Mouse (Mus musculus) ovary, postnatal 14 days (tissue): ENCODE data around the gene Mst1.
A peak's percentile ranks its signal among the peaks of the same experiment; 100 is the strongest.

Experiments used
- DNase-seq: peaks from one replicate; pipeline ENCODE4 v3.0.0; 2022; ENCODE audit warnings: low spot score

Mst1 gene

DNA sequence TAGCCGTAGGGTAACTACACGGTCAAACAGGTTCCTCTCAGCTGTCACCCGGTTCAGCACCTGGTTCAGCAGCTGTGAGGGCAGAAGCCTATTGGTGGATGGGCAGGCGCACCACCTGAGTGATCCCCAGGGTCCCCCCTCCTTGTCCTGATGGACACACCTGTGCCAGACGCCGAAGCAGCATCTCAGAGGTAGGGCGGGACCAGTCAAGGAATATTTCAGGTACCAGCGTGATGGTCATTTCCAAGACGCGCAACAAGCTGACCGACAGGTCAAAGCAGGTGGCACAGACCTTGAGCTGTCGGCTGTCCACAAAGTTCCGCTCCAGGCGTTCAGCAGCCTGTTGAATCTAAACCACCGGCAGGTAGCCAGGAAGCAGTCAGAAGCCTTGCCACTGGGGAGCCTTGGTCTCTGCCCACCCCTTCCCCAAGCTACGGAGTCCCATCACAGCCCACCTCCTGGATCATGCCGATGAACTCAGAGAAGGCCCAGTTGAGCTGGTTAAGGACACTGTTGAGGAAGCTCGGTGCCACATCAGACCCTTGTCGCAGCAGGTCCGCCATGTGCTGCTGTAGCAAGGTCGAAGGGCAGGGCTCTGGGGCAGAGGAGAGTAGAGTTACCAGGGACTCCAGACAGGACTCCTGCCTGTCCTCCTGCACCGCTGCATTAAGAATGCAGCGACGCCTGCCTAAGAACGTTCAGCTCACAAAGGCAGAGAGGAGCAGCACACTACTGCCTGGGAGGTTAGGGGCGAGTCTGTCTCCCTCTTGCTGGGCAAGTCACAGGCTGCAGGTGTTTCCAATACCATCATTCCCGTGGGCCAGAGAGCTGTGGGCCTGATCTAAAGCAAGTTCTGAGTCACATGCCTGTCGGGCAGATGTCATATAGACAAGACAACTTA is 23.6 kb upstream of the Mst1 start:
- no peak for DNase-seq

DNA sequence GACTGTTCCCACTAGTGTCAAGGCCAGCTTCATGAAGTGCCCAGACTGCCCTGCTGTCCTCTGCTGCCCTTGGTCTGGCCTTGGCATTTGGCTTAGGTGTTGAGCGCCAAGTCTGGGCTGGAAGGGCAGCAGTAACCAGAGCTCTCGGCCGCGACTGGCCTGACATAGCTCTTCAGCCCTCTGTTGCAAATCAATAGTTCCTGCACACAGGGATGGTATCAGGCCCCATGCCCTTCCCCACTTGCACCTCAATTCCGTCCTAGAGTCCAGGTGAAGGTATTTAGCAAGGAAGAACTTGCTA is 23.0 kb upstream of the Mst1 start:
- no peak for DNase-seq

DNA sequence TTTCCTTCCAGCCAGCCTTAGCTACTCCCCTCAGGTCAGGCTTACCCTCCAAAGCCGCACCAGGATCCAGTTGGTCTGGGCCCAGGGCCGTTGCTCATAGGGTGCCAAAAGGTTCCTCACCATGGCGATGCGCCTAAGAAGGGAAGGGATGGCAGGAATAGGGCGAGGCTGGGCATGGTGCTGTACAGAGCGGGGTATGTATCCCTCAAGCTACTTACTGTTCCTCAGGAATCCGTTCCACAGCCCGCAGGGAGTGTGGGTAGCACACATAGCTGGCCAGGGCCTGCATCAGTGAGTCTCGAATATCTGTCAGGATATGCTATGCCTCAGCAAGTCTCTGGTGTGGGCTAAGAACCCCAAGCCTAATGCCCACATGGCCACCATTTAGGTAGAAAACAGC is 21.9 kb upstream of the Mst1 start:
- no peak for DNase-seq

DNA sequence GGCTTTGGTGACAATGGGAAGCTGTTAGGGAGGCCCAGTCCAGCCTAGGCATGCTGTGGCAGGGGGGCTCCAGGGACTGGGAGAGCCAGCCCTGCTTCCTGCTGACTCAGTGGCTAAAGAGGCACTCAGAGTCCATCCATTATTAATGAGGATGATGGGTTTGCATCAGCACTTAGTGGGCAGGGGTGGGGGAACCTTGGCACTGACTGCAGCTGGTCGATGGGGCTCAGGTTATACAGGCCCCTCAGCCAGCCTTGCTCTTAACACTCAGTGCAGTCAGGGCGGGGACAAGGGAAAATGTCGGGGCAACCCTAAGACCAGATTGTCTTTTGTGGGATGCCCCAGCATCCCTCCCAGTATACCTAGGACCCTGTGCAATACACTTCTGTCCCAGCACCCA is 18.1 kb upstream of the Mst1 start:
- DNase-seq: no peak

DNA sequence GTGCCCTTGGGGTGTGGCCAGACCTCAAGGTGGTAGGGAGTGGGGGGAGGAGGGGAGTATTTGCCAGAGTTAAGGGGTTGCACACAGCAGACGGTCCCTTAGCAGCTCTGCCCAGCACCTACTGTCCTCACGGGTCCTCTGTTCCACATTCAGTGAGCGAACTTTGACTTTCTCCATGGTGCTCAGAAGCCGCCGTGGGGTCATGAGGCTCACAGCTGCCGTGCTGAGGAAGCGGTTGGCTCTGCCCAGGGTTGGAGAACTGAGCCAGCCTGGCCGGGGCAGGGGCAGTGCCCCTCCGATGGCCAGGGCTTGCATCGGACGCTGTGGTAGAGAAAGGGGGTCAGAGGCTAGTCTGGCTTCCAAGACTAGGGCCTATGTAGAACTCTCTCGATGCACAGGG is 16.9 kb upstream of the Mst1 start:
- DNase-seq: no peak

DNA sequence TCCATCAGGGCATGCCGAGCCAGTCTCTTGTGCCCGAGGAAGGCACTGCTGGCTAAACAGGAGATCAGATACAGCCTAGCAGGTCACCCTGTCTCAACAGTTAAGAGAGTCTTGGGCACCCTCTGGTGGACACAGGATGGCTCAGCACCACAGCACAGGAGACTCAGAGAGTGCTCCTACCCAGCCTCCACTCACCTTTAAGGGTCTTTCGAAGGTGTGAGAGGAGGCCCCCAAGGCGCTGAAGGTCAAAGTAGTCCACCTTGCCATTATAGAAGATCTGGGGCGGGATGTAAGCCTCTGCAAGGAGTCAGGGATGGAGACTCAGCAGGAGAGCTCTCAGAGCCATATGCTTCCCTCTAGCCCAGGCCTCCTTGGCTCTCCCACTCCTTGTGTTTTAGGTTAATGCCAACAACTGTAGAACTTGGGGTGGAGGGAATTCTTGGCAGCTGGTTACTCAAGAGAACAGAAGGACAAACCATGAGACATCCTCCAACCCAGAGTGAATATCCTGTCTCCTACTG is 14.7 kb upstream of the Mst1 start:
- no peak for DNase-seq

DNA sequence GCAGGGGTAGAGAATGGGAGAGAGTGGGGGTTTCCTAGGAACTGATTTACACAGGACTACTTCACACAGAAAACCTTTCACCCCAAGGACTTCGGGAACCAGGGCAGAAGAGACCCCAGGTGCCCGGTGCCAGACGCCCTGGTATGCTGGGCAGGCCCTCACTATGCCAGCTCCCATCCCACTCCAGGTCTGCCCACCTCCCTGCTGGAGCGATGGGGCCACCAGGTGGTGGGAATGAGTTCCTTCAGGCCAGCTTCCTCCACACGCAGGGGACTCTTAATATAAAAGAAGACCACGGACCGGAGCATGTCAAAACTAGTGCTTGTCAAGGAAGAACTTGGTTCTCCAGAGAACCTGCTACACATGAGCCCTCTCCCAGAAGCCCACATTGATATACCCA is 13.0 kb upstream of the Mst1 start:
- DNase-seq: no peak

DNA sequence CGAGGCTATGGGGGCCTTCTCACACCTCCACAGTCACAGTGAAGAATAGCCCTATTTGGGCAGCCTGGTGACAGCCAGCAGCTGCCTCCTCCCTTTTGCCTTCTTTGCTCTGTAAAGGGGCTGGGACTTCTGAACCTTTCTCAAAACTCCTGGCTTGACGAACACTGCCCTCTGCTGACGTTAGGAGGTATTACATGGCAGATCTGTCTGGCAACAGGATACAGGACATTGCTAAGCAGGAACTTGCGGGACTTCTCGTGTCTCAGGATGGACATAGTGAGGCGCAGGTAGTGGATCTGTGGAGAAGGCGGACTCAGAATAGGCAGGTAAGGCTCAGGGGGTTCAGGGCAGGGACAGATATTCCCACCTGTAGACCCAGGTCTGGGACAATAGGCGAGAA is 12.3 kb upstream of the Mst1 start:
- peak; percentile 79 for DNase-seq

DNA sequence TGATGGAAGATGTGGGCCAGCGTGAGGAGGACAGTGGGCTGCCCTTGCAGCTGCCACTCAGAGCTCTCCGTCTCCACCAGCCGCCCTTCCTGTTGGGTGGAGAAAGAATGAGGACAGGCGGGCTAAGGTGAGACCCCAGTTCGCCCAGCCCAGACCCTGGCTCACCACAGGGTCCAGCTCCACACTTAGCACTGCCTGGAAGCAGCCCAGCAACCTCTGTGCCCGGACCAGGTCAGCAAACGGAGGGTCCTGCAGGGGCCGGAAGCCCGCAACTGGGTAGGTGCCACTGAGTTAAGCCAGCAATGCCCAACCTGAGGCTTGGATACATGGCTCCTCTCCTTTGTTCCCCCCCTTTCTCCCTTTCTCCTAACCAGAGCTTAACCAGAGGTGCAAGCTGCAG is 11.2 kb upstream of the Mst1 start:
- no peak for DNase-seq

DNA sequence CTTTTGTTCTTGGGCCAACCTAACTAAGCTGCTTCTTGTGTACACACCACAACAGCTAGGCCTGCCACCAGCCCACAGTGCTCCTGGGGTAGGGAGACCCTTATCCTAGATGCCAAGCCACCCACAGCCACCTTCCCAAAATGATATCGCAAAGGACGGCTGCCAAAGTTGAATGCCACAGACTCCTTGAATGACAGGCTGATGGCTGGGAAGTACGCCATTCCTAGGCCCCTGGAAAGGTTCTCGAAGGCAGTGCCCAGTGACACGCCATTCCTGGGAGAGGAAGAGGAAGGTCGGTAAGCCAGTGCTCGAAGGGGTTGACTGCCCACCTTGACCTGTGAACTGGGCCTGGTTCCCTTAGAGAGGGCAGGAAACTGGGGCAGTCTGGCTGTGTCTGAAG is 10.7 kb upstream of the Mst1 start:
- no peak for DNase-seq

DNA sequence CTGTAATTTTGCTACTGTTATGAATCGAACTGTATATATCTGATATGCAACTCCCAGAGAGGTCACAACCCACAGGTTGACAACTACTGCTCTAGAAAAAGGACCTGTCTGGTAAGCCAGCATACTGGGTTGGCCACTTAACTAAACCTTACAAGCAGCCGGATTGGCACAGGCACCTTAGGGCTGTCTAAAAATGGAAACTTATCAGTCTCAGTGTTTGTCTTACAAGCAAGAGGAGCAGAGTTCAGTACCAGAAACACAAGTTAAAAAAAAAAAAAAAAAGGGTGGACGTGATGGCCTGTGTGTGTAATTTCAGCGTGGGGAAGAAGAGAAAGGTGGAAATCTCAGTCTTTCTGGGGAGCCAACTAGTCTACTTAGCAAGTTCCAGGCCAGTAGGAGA is 8.4 kb upstream of the Mst1 start:
- no peak for DNase-seq

DNA sequence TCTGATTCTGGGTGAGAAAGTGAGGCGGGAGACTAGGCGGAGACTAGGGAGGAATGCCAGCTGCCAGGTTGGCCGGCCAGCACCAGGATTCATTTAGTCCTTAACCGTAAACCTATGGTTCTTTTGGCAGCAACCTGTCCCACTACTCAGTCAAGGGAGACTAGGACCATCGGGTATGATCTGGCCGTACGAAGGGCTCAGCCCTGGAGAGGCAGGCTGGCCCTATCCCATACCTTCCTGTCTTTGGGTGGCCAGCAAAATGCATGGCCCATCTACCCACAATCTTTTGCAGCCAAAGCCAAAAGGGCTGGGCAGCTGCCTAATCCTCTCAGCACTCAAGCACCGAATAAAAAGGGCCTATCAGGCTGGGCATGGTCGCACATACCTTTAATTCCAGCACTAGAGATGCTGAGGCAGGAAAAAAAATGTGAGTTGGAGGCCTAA is 7.7 kb upstream of the Mst1 start:
- DNase-seq: no peak

DNA sequence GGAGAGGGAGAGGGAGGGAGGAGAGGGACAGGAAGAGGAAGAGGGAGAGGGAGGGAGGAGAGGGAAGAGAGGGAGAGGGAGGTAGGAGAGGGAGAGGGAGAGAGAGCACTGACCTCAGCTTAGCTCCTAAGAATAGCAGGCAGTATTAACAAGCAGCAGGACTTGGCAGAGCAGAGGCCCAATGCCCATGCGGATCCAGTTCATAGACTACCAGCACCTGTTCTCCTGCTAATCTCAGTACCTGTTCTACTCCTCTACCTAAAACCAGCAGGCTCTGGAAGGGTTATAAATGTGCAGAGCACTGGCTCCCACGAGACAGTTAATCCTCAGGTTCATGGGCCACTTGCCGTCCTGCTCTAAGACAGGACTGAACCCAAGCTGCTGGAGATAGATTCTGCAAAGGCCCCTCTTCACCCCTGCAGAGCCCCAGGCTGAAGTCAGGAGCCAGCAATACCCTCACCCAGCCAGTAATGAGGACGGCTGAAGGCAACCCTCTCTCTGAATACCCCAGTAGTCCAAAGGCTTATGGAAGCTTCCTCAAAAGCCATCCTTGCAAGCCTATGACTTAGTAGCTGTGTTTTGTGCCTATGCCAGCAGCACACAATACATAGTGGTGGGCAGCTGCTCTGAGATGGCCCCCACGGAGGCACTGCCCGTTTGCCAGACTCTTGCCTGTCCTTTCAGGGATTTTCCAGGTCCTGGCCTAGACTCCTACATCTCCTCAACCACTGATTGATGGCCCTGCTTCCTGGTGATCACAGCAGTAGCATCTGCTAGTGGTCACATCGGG is 6.9 kb upstream of the Mst1 start:
- DNase-seq: no peak

DNA sequence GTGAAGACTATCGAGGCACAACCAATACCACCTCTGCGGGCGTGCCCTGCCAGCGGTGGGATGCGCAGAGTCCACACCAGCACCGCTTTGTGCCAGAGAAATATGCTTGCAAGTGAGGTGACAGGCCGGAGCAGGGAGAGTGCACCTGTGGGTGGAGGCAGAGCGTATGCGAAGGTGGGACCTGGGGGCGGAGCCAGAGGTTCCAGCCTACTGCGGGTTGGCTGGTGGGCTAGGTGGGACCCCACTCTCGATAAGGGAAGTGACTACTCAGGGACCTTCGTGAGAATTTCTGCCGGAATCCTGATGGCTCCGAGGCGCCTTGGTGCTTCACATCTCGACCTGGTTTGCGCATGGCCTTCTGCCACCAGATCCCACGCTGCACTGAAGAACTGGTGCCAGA is 2.3 kb downstream of the Mst1 start:
- DNase-seq: no peak

DNA sequence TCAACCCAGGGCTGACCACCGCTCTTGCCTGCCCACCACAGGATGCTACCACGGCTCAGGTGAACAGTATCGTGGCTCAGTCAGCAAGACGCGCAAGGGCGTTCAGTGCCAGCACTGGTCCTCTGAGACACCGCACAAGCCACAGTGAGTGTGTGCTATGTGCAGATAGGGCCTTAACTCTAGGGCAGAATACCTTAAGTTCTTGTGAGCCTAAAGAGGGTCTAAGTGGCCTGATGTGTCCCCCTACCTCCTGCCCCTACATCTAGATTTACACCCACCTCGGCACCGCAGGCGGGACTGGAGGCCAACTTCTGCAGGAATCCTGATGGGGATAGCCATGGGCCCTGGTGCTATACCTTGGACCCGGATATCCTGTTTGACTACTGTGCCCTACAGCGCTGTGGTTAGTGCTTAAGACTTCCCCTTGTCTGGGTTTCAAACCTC is 2.8 kb downstream of the Mst1 start, which contains the start of gene Rnf123:
Rnf123 (minus strand) TSS at position 359 of the 444 bp plus-strand sequence.
- DNase-seq: no peak

DNA sequence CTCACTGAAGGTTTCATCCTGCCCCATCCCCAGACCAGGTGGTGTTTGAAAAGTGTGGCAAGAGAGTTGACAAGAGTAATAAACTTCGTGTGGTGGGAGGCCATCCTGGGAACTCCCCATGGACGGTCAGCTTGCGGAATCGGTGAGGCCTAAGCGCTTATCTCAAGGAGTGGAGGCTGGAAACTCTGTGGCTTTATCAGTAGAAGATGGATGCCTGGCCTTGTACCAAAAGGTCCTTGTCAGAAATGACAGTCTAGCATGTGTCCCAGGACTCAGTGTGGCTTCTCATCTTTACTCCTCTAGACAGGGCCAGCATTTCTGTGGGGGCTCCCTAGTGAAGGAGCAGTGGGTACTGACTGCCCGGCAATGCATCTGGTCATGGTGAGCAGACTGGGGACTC is 3.3 kb downstream of the Mst1 start:
- DNase-seq: no peak

DNA sequence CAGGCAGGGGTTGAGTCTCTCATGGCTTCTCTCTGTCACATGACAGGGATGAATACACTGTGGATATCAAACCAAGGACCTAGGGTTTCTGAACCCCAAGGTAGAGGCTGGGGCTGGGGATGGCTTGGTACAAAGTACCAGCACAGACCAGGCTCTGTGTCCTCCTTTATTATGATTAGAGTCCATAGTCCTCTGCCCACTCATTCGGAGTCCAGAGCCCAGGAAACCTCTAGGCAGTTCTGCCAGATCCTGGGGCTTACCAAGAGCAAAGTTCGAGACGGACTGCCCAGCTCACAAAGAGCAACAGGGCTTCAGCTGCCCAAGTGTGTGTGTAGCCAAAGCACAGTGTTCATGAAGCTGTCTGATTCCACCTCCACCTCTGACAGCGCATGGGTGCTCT is 5.0 kb downstream of the Mst1 start:
- DNase-seq: no peak

DNA sequence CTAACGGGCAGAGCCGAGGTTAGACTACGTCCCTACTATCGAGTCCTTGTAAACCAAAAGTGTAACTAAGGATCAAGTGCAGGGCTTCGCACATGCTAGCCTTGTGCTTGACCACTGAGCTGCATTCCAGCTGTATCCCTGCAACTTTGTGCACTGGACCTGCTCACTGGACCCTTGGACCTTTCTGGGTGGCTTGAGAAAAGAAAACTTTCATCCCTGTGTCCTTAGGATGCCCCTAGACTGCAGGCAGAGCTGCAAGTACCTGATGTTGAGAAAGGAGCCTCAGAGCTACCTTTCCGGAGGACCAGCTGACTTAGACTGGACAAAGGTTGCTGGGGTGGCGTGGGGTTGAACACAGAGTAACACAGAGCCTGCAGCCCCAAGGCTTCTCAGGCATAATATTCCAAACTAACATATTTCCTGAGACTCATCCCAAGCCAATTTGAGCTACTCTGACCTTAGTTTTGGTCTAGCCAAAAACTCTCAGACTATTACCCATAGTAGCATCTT is 10.4 kb downstream of the Mst1 start:
- DNase-seq: no peak

DNA sequence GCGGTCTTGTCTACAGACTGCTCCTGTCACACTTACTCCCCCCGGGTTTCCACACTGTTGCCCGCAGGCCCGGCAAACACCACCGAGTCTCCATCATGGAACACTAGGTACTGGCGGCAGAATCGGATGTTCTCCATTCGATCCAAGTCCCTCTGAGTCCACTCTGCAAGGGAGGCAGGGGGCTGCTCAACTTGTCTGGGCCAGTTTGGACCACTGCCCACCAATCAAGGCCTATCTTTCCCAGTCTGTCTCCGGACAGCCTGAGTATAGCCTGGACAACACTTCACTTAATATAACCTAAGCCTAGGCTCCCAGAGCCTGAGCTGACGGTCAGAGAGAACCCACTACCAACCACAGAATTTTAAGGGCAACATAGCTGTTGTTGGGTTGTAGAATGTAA is 13.3 kb downstream of the Mst1 start:
- no peak for DNase-seq

DNA sequence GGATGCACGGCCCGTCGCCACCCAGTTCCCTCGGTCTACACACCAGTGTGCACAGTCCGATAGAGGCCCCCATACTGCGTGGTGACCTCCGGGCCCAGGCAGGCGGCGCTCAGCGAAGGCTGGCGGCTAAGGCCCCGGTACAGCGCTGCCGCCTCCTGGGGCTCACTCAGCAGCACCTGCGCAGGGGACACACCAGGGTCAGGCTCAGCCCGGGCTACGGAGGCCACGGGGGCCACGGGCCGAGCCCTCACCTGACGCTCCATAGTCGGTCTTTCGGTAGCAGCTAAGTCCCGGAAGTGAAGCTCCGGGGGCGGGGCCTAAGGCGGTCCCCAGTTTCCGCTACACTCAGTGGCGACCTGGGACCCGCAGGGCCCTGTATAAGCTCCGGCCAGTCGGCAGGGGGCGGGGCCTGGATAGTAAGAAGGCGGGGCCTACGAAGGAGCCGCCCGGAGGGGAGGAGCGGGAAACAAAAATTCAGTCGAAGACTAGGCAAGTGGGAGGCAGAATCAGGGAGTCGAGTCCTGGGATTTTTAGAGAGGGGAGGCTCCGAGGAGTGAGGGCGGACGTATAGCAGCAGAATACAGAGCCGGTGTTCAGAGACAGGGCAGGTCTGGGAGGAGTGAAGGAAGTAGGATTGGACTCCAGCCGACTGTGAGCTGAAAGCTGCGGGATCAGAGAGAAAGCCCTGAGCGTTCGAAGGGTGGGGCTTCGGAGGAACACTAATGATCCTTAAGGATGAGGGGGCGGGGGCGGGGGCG is 14.1 kb downstream of the Mst1 start, which contains the start of gene Apeh:
Apeh (minus strand) TSS at position 423 of the 758 bp plus-strand sequence.
- DNase-seq: peak; percentile 94

DNA sequence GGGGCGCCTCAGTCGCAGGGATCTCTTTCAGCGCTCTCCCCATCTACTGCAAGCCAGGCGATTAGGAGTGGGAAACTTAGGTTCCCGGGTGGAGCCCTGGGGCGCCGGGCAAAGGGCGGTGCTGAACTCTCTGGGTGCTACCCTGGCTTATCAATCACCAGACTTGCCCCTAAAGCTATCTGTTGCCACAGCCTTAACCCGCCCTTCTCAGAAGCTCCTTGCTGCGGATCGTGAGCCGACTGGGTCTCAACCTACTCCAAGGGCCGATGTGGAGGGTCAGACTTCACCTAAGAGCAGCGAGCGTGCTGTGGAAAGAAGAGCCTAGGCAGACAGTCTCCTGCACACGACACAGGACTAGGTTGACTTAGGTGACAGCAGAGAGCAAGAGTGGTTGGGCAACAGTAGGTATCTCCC is 14.8 kb downstream of the Mst1 start:
- no peak for DNase-seq

DNA sequence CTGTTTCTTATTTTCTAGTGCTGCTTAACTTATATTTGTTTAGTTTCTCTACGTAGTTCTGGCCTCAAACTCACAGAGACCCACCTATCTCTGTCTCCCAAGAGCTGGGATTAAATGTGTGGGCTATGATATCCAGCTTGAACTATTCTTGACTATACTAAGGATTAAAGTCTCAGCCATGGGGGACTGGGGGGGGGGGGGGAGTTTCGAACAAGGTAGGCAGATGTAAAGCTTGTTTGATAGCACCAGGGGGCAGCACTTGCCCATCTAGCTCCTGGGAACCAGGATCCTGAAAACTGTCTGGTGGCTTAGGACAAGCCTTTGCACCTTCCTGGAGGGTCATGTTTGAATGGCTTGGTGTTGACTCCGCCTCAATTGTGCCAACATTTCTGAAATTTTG is 15.3 kb downstream of the Mst1 start:
- no peak for DNase-seq
